Mouse (Mus musculus) frontal cortex, adult 2 months (tissue): ENCODE measurements around the gene Ralgps2. TPM values are rescaled to one million over a fixed set of nuclear protein-coding genes. Genes with fewer than 3 reads are reported as not detected.

Source experiments
- DNase-seq, 2 experiments: peaks; one replicate each; pipeline ENCODE4 v3.0.0; 2022; ENCODE audit warnings: low spot score in 1 of 2; ENCODE audit errors: extremely low spot score in 1 of 2
- polyA plus RNA-seq: library from polyadenylated mRNA; depleted of rRNA; stranded (reverse); fragments of >200 nt; gene quantifications from 2 replicates; pipeline ENCODE4 v1.2.3, GENCODE M21; 2012

Gene Ralgps2
- polyA plus RNA-seq, 1 experiment, result 35.4 TPM

GRCm38 (mm10) chr1:156838695-156839094, 100.7 kb downstream of the Ralgps2 start:
- DNase-seq, result peak in 1 of 2 experiments; percentile 56

- no peak for DNase-seq
These were observed 101.2 kb downstream of the Ralgps2 start, which contains the start of gene Angptl1 for GRCm38 (mm10) chr1:156838177-156838576. Gene Angptl1, plus strand, starts transcription at chr1:156838562.

- DNase-seq, result no peak
These were observed 120.2 kb downstream of the Ralgps2 start for GRCm38 (mm10) chr1:156819236-156819635.

GRCm38 (mm10) chr1:156813485-156813884, 125.9 kb downstream of the Ralgps2 start:
- no peak for DNase-seq

- no peak for DNase-seq
These were observed 126.7 kb downstream of the Ralgps2 start for GRCm38 (mm10) chr1:156812716-156813115.

GRCm38 (mm10) chr1:156811928-156812327, 127.5 kb downstream of the Ralgps2 start:
- DNase-seq, result no peak

GRCm38 (mm10) chr1:156808332-156808731, 131.1 kb downstream of the Ralgps2 start:
- DNase-seq, result no peak

- DNase-seq, result no peak
These were observed 138.2 kb downstream of the Ralgps2 start for GRCm38 (mm10) chr1:156801276-156801675.

GRCm38 (mm10) chr1:156796251-156796650, 143.2 kb downstream of the Ralgps2 start:
- no peak for DNase-seq

- no peak for DNase-seq
These were observed 149.5 kb downstream of the Ralgps2 start for GRCm38 (mm10) chr1:156789844-156790490.

GRCm38 (mm10) chr1:156787164-156787863, 152.1 kb downstream of the Ralgps2 start:
- DNase-seq, result no peak

GRCm38 (mm10) chr1:156786074-156786473, 153.4 kb downstream of the Ralgps2 start:
- DNase-seq, result no peak

- DNase-seq, result no peak
These were observed 154.5 kb downstream of the Ralgps2 start for GRCm38 (mm10) chr1:156784974-156785373.

- no peak for DNase-seq
These were observed 155.3 kb downstream of the Ralgps2 start for GRCm38 (mm10) chr1:156784116-156784515.

GRCm38 (mm10) chr1:156781971-156782850, 157.2 kb downstream of the Ralgps2 start:
- no peak for DNase-seq

GRCm38 (mm10) chr1:156781076-156781741, 158.2 kb downstream of the Ralgps2 start:
- no peak for DNase-seq

- DNase-seq, result no peak
These were observed 159.0 kb downstream of the Ralgps2 start for GRCm38 (mm10) chr1:156780234-156781005.

- no peak for DNase-seq
These were observed 159.8 kb downstream of the Ralgps2 start for GRCm38 (mm10) chr1:156779595-156779994.

GRCm38 (mm10) chr1:156778977-156779376, 160.4 kb downstream of the Ralgps2 start:
- no peak for DNase-seq

GRCm38 (mm10) chr1:156777896-156778295, 161.5 kb downstream of the Ralgps2 start:
- DNase-seq, result no peak
